Mouse (Mus musculus): Measurements from ENCODE around the gene Mrpl12. TPM values are rescaled to one million over a fixed set of nuclear protein-coding genes. Genes with fewer than 3 reads are reported as not detected.
A peak's percentile ranks its signal among the peaks of the same experiment; 100 is the strongest.

Gene Mrpl12
- total RNA-seq, 2 experiments from 2014 or later: 133 to 143 TPM

DNA sequence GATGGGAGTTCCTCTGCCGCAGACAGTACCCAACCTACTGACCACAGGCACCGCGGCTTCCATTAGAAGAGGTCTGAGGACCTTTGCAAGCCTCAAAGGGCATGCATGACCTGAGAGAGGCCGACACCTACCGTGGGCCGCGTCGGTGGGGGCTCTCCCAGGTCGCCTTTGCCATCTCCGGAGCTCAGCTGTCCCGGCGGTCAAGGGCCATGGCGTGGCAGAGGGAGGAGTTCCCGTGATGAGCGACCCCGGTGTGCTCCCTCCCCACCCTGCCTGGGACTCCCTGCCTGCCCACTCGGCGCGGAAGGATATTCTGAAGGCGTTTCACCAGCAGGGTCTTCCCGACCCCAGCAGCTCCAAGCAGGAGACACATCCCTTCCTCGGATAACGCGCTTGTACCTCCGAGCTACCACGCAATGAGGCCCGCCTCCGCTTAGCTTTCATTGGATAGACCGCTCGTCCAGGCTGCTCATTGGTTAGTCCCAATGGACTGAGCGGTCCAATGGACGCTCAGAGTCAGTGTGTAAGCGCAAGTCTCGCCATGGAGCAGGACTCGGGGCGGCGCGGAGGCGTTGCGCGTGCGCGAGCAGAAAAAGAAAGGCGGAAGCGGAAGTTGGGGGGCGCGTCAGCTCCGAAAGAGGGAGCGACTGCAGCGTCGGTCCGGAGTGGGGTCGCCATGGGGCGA is 17.2 kb upstream of the Mrpl12 start, which contains the start of gene Arl16:
Arl16 (minus strand) TSS at position 557 of the 685 bp plus-strand sequence.
- DNase-seq: peak; percentile 95
- intact Hi-C loops (cut with DNase I; ENCODE audit: low total_unique reads): no loop called here

- DNase-seq: no peak
- intact Hi-C loops (cut with DNase I; ENCODE audit: low total_unique reads): no loop called here
These were observed 16.7 kb upstream of the Mrpl12 start for GRCm38 (mm10) chr11:120467736-120468092.

- intact Hi-C loops (cut with DNase I; ENCODE audit: low total_unique reads): no loop called here
- DNase-seq: no peak
These were observed 12.4 kb upstream of the Mrpl12 start for GRCm38 (mm10) chr11:120472052-120472451.

GRCm38 (mm10) chr11:120483448-120483934 is 922 bp upstream of the Mrpl12 start:
- DNase-seq: no peak
- intact Hi-C loops (cut with DNase I; ENCODE audit: low total_unique reads): no loop called here

DNA sequence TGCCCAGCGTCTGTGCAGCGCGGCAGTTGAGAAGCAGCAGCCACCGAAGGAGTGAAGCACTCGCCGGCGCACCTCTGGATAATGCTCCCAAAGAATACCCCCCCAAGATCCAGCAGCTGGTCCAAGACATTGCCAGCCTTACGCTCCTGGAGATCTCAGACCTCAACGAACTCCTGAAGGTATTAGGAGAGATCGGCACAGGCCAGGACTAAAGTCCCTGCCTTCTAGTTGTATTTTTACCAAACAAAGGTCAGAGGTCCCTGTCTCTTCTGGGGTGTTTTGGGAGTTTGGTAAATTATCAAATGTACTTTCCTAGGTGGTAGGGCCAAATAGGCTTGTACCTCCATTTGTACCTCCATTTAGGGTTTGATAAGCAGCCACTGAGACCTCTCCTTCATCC is 838 bp downstream of the Mrpl12 start:
- intact Hi-C loops (cut with DNase I; ENCODE audit: low total_unique reads): no loop called here
- no peak for DNase-seq

DNA sequence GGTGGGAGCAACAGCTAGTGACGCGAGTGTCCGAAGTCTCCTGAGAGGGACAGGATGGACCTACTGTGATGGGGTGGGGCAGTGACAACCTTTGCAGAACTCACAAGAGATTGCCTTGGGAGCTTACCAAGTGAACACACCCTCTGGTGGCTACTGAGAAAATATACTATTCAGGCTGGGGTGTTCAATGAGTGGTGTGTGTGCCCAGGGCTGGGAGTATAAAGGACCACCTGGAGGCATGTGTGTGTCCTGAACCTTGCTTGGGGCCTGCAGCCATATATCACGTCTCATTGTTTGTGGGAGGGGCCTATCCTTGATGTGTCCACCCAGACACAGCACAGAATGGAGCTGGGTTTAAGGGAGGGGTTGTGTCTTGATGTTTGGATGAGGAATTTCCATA is 4.1 kb downstream of the Mrpl12 start:
- intact Hi-C loops (cut with DNase I; ENCODE audit: low total_unique reads): no loop called here
- no peak for DNase-seq

GRCm38 (mm10) chr11:120489054-120489761 is 4.8 kb downstream of the Mrpl12 start:
- DNase-seq: peak; percentile 66
- intact Hi-C loops (cut with DNase I; ENCODE audit: low total_unique reads): no loop called here

DNA sequence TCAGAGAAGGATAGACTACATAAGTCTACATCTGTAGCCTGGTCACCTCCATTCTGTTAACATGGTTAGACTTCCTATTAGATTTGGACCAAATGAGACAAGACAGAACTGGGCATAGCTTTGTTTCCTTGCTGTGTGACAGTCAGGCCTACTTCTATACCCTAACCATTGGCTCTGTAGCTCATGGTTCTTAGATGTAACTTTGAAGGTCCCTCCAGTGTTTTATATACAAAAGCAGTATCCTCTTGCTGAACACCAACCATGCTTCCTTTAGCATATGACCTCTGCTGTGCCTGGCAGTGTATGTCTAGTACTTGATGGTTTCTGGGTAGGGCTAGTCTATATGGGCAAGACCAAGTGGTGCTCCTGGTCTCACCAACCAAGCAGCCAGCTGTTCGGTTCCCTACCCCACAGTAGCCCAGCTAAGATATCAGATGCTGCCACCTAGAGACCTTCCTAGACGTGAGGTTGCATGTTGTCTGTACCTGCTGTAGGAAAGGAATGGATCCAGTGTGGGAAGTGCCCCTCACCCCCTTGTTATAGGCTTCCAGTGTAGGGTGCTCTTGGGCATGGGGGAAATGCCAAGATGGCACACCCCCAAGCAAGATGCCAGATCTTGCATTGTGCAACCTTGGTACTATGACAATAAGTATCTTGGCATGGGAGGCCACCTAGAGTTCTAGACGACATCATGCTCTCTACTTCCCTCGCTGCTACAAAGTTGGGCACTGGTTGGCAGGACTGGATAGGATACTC is 6.1 kb downstream of the Mrpl12 start:
- no peak for DNase-seq
- intact Hi-C loops (cut with DNase I; ENCODE audit: low total_unique reads): no loop called here

- DNase-seq: peak; percentile 89
- intact Hi-C loops (cut with DNase I; ENCODE audit: low total_unique reads): no loop called here
These were observed 7.1 kb downstream of the Mrpl12 start, which contains the start of gene Slc25a10 for GRCm38 (mm10) chr11:120491317-120492023. TSS of gene Slc25a10 (plus strand) at chr11:120491840.

DNA sequence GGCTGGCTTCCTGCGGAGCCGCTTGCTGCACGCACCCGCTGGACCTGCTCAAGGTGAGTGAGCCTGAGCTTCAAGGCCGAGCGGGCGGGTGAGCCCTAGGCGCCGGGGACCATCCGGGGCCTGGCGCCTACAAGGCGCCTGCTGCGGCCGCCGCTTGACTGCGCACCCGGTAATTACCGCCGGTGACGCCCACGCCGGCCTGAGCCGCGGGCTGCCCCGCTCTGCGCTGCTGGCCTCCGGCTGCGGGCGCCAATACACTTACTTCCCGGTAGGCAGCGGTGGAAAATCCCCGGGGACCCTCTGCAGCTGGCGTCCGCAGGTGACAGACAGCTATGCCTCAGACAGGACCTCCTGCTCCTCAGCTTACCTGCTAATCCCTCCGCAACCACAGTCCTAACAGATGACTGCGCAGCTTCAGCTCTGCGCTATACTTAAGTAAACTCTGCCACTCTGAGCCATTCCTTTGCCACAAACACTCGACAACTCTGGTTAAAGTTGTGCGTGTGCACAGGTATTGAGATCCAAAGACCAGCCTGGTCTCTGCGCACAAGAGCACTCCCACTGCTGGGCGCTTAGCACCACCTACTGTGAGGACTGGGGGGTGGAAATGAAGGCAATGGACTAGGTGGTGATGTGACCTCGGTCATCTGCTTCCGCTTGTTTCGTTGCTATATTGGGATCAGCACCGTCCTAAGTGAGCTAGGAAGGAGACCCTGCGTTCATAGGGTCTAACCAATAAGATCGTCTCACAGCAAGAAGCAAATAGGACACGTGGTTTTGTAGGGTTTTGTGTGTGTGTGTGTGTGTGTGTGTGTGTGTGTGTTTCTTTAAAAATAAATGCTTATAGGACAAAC is 7.8 kb downstream of the Mrpl12 start:
- intact Hi-C loops (cut with DNase I; ENCODE audit: low total_unique reads): no loop called here
- no peak for DNase-seq

GRCm38 (mm10) chr11:120492878-120493203 is 8.4 kb downstream of the Mrpl12 start:
- intact Hi-C loops (cut with DNase I; ENCODE audit: low total_unique reads): no loop called here
- no peak for DNase-seq

DNA sequence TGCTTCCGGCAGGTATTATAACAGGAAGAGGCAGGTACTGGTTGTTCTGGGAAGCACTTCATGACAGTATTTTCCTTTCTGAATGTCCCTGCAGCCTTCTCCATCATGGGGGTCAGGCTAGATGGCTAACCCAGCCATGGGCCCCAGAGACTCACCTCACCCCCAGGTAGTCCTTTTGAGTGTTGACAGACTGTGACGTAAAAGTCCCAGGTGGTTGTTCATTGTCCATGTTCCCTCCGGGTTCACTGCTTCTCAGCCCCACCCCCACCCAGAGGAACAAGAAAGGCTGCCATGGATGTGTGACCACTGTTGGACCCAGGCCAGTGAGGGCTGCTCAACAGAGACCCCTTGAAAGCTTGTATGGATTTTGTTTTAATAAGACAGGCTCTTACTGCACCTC is 8.9 kb downstream of the Mrpl12 start:
- intact Hi-C loops (cut with DNase I; ENCODE audit: low total_unique reads): no loop called here
- DNase-seq: no peak

DNA sequence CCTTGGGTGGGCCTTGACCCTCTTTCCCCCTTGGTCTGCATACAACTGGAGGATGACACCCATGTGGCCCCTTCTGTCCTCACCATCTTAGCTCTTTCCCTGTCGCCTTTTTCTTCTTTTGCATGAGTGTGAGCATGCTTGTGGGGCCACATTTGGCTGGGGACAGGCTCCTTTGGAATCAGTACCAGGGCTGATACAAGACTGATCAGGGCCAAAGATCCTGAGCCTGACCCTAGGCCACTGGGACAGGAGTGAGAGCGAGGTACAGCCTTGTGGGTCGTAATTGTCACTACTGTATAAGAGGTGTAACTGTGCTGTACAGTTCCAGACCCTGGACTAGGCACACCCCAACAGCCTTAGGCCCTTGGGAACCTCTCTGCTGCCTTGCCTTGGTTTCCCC is 9.5 kb downstream of the Mrpl12 start:
- intact Hi-C loops (cut with DNase I; ENCODE audit: low total_unique reads): no loop called here

GRCm38 (mm10) chr11:120497436-120497835 is 13.0 kb downstream of the Mrpl12 start:
- no peak for DNase-seq
- intact Hi-C loops (cut with DNase I; ENCODE audit: low total_unique reads): loop anchor here (5.0 kb wide), 1 partner anchor 110 kb away; the partner anchor contains the start of gene Npb

More for the DNA sequence above, 9.5 kb downstream of the Mrpl12 start:
- DNase-seq: no peak

DNA sequence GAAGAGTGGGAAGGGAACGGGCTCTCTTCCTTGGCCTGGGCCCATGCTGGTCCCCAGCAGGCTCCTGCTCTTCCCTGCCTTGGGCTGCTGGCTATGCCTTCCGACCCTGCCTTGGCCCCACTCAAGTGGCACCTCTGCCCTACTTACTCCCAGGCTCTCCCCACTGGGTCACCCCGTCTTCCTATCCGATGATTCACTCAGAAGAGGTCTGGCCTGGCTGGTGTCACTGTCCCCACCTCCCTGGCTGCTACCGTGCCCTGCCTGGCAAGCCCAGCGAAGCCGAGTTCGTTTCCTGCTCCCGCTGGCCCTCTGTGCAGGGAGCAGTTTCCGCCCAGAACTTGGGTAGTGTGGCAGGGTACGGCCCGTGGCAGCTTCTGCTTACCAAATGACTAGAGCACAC is 13.8 kb downstream of the Mrpl12 start:
- DNase-seq: no peak
- intact Hi-C loops (cut with DNase I; ENCODE audit: low total_unique reads): loop anchor here (5.0 kb wide), 1 partner anchor 109 kb away; the partner anchor contains the start of gene Npb

GRCm38 (mm10) chr11:120498891-120499290 is 14.5 kb downstream of the Mrpl12 start:
- intact Hi-C loops (cut with DNase I; ENCODE audit: low total_unique reads): loop anchor here (5.0 kb wide), 1 partner anchor 108 kb away; the partner anchor contains the start of gene Npb
- DNase-seq: no peak

DNA sequence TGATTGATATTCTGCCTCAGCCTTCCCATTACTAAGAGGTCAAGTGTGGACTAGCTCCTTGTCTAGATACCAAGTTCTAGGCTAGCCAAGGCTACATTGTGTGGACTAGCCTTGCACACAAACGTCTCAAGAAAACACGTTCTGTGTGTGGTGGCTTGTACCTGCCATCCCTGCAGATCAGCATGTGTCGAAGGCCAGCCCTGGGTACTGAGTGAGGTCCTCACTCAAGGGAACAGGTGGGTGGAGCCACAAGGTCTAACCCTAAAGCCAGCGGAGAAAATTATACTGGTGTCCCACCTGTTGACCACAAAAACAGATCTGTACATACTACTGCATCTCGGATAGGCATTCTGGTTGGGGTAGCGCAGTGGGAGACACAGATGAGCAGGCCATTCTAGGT is 15.5 kb downstream of the Mrpl12 start:
- DNase-seq: no peak
- intact Hi-C loops (cut with DNase I; ENCODE audit: low total_unique reads): loop anchor here (5.0 kb wide), 1 partner anchor 107 kb away; the partner anchor contains the start of gene Npb

DNA sequence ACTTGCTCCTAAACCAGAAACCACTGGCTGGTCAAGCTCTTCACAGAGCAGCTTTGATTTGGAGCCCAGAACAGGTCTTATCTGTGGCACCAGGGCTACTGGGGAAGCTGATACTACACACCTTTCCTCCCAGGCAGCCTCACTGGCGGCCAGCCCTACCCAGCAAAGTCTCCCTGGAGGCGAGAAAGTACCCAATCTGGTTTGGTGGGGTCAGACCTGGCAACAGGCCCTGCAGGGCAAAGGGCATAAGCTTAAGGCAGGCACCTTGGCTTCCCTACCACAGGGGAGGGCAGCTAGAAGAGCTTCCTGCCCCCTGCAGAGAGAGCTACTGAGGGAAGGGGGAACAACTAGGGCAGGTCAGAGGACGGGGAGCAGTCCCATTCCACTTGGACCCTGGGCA is 15.9 kb downstream of the Mrpl12 start:
- intact Hi-C loops (cut with DNase I; ENCODE audit: low total_unique reads): no loop called here

GRCm38 (mm10) chr11:120501018-120501417 is 16.6 kb downstream of the Mrpl12 start:
- no peak for DNase-seq
- intact Hi-C loops (cut with DNase I; ENCODE audit: low total_unique reads): no loop called here

More for the DNA sequence above, 15.9 kb downstream of the Mrpl12 start:
- DNase-seq: no peak

Measured in gastrocnemius, postnatal 14 days (tissue).